In the genomic region with DNA sequence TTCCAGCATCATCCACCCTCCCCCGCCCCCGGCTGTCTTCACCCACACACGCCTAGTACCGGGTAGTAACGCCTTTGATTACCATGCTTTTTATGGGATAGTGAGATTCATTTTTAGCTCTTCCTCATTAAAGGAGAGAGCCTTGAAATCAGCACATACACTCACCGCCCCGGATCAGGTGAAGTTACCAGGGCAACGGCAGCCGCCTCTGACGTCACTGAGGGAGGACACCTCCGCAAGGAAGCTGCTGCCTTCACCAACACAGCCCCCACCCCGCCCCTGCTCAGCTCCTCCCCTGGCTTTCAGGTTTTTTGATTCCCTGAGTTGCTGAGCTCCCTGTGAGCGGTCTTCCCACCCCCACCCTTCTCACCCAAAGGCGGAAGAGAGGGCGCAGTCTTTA, we compare ENCODE assay signal across 8 mouse cellular contexts.
DNase-seq lines count a peak whose midpoint lies in the region; ATAC-seq and TF ChIP-seq lines count a peak whose summit lies in the region.

No protein-coding gene starts in this region.

- no peaks in the 10 kb centered on the region for H3K79me2 ChIP-seq in heart, adult 2 months (replicated peaks; ENCODE audit: control insufficient read depth, insufficient read depth, low read length)
- H3K79me2 ChIP-seq in liver, adult 2 months (ENCODE audit: control insufficient read depth, insufficient read depth, low read length) = no peaks in the 10 kb centered on the region

- no peak for TF ChIP-seq EP300 in heart, adult 2 months (IDR thresholded peaks at IDR 0.05; ENCODE audit: insufficient read depth, low read depth, low read length)

- peak overlapping the region; percentile 20 for H3K4me3 ChIP-seq in heart, embryonic 15.5 days
- H3K4me3 ChIP-seq in heart, adult 2 months = no peak overlapping the region
- peak overlapping the region; percentile 26 for H3K4me3 ChIP-seq in forebrain, embryonic 13.5 days
- H3K4me3 ChIP-seq in kidney, postnatal 0 days (replicated peaks; ENCODE audit: low read depth, low read length) = 0 out of 2 replicates have a peak overlapping the region, but pooled peaks have one; percentile 5
- H3K4me3 ChIP-seq in liver, adult 2 months (ENCODE audit: insufficient read depth, low read depth, low read length) = no peak overlapping the region

- H3K27ac ChIP-seq in heart, embryonic 15.5 days = no peak overlapping the region
- no peak overlapping the region for H3K27ac ChIP-seq in heart, adult 2 months
- H3K27ac ChIP-seq in forebrain, embryonic 13.5 days = no peak overlapping the region; the same call in 1 of the 2 replicates
- no peak overlapping the region for H3K27ac ChIP-seq in kidney, postnatal 0 days
- H3K27ac ChIP-seq in liver, adult 2 months (replicated peaks; ENCODE audit: insufficient read depth, low read depth, low read length) = no peak overlapping the region

- no peaks in the 10 kb centered on the region for H3K9me3 ChIP-seq in heart, embryonic 15.5 days (replicated peaks)
- no peaks in the 10 kb centered on the region for H3K9me3 ChIP-seq in forebrain, embryonic 13.5 days (replicated peaks)
- no peaks in the 10 kb centered on the region for H3K9me3 ChIP-seq in kidney, postnatal 0 days (replicated peaks; ENCODE audit: low read length)

- H3K4me2 ChIP-seq in heart, embryonic 15.5 days = peak overlapping the region; percentile 55
- H3K4me2 ChIP-seq in forebrain, embryonic 13.5 days = peak overlapping the region; percentile 58
- peak overlapping the region; percentile 48 for H3K4me2 ChIP-seq in kidney, postnatal 0 days (ENCODE audit: low read length)

- no peak overlapping the region for H3K9ac ChIP-seq in heart, embryonic 15.5 days
- no peak overlapping the region for H3K9ac ChIP-seq in heart, adult 2 months (ENCODE audit: low read depth, low read length)
- H3K9ac ChIP-seq in forebrain, embryonic 13.5 days = no peak overlapping the region
- no peak overlapping the region for H3K9ac ChIP-seq in kidney, postnatal 0 days (ENCODE audit: low read depth, low read length)
- no peak overlapping the region for H3K9ac ChIP-seq in liver, adult 2 months (ENCODE audit: low read depth, low read length)

- peaks cover 18% of the 10 kb centered on the region for H3K4me1 ChIP-seq in heart, embryonic 15.5 days (replicated peaks)
- peaks cover 1% of the 10 kb centered on the region for H3K4me1 ChIP-seq in heart, adult 2 months (ENCODE audit: control insufficient read depth, insufficient read depth, low read length)
- peaks cover 14% of the 10 kb centered on the region for H3K4me1 ChIP-seq in forebrain, embryonic 13.5 days
- no peaks in the 10 kb centered on the region for H3K4me1 ChIP-seq in kidney, postnatal 0 days (replicated peaks; ENCODE audit: insufficient read depth, low read length)
- H3K4me1 ChIP-seq in liver, adult 2 months (ENCODE audit: control insufficient read depth, insufficient read depth, low read length) = no peaks in the 10 kb centered on the region

- no peak for TF ChIP-seq CTCF in heart, adult 2 months (IDR thresholded peaks at IDR 0.05)
- no peak for TF ChIP-seq CTCF in kidney, postnatal 0 days (IDR thresholded peaks at IDR 0.05; ENCODE audit: low read depth)
- no peak for TF ChIP-seq CTCF in liver, adult 2 months (IDR thresholded peaks at IDR 0.05; ENCODE audit: low read depth, low read length)

- no peaks in the 10 kb centered on the region for H3K27me3 ChIP-seq in heart, embryonic 15.5 days
- H3K27me3 ChIP-seq in heart, adult 2 months (ENCODE audit: control insufficient read depth, insufficient read depth, low read length) = no peaks in the 10 kb centered on the region
- no peaks in the 10 kb centered on the region for H3K27me3 ChIP-seq in forebrain, embryonic 13.5 days
- no peaks in the 10 kb centered on the region for H3K27me3 ChIP-seq in kidney, postnatal 0 days (ENCODE audit: insufficient read depth, low read length)
- H3K27me3 ChIP-seq in liver, adult 2 months (ENCODE audit: control insufficient read depth, insufficient read depth, low read length) = no peaks in the 10 kb centered on the region

- no peak for DNase-seq in heart, adult 2 months
- peak; percentile 68 for DNase-seq in brain, embryonic 18.5 days (ENCODE audit: low read depth, low spot score)
- peak; percentile 28 for DNase-seq in kidney, postnatal 0 days (ENCODE audit: low spot score)
- peak; percentile 1 for DNase-seq in liver, adult 2 months (ENCODE audit: extremely low read depth, low read depth, low spot score)
- DNase-seq in ovary, postnatal 36 days (ENCODE audit: low spot score) = peak; percentile 13
- DNase-seq in urinary bladder, postnatal 10 days (ENCODE audit: low spot score) = no peak

- ATAC-seq in heart, embryonic 15.5 days (replicated peaks; ENCODE audit: insufficient number of reproducible peaks, insufficient read depth, low FRiP score, low read depth) = no peak
- peak; percentile 93 for ATAC-seq in forebrain, embryonic 13.5 days
- ATAC-seq in kidney, postnatal 0 days (replicated peaks; ENCODE audit: low FRiP score, low read depth) = peak; percentile 72

- 11% methylated on average over 15 of the region's 15 CpGs for WGBS in heart, embryonic 15.5 days
- 18% methylated on average over 15 of the region's 15 CpGs for WGBS in heart, adult 2 months
- 8% methylated on average over 15 of the region's 15 CpGs for WGBS in forebrain, embryonic 13.5 days
- 7% methylated on average over 15 of the region's 15 CpGs for WGBS in kidney, postnatal 0 days
- 16% methylated on average over 15 of the region's 15 CpGs for WGBS in liver, adult 2 months

- intact Hi-C loops in heart, adult 2 months (cut with DNase I) = no loop called here

- no peak for TF ChIP-seq POLR2A in heart, adult 2 months (IDR thresholded peaks at IDR 0.05; ENCODE audit: insufficient read depth, low read depth, low read length)
- no peak for TF ChIP-seq POLR2A in liver, adult 2 months (IDR thresholded peaks at IDR 0.05; ENCODE audit: extremely low read depth, insufficient read depth, low read length)

- no peaks in the 10 kb centered on the region for H3K36me3 ChIP-seq in heart, embryonic 15.5 days
- no peaks in the 10 kb centered on the region for H3K36me3 ChIP-seq in heart, adult 2 months (ENCODE audit: control insufficient read depth, insufficient read depth, low read length)
- H3K36me3 ChIP-seq in forebrain, embryonic 13.5 days (ENCODE audit: poor library complexity, severe bottlenecking) = no peaks in the 10 kb centered on the region
- H3K36me3 ChIP-seq in kidney, postnatal 0 days (ENCODE audit: insufficient read depth, low read length) = no peaks in the 10 kb centered on the region
- no peaks in the 10 kb centered on the region for H3K36me3 ChIP-seq in liver, adult 2 months (ENCODE audit: control insufficient read depth, insufficient read depth, low read length)

Comparison
In these comparisons a context has a peak if more than half of its experiments do, and no peak if none do; other contexts are left out.
1. H3K4me3 ChIP-seq: peak in heart, embryonic 15.5 days (single experiment), forebrain, embryonic 13.5 days (single experiment) and kidney, postnatal 0 days (single experiment); none in heart, adult 2 months (single experiment) and liver, adult 2 months (single experiment).
2. DNase-seq: peak in brain, embryonic 18.5 days (single experiment), kidney, postnatal 0 days (single experiment), liver, adult 2 months (single experiment) and ovary, postnatal 36 days (single experiment); none in heart, adult 2 months (0 of 2) and urinary bladder, postnatal 10 days (single experiment).
3. Peak in every context shown above with its lines, with median percentiles within 50 percentile points of each other: H3K4me2 ChIP-seq.